Mouse (Mus musculus): Measurements from ENCODE around the gene Eif4ebp2. TPM values are rescaled to one million over a fixed set of nuclear protein-coding genes. Genes with fewer than 3 reads are reported as not detected.
"Not testable (repeated sequence)": the region's sequence is repeated elsewhere in the genome, so short reads cannot be mapped to it uniquely, and the experiment has no call there.

The Eif4ebp2 gene
- total RNA-seq, 2 experiments from 2014 or later, result 16.3 to 205 TPM

- ATAC-seq (replicated peaks; ENCODE audit: low FRiP score, low TSS enrichment, poor library complexity, severe bottlenecking), result no peak
These were observed 16.4 kb upstream of the Eif4ebp2 start for GRCm38 (mm10) chr10:61468900-61469299.

GRCm38 (mm10) chr10:61466873-61467272 lies 14.4 kb upstream of the Eif4ebp2 start:
- peak; percentile 44; the same call in 1 of the 2 replicates for ATAC-seq (replicated peaks; ENCODE audit: low FRiP score, low TSS enrichment, poor library complexity, severe bottlenecking)

GRCm38 (mm10) chr10:61466242-61466641 lies 13.8 kb upstream of the Eif4ebp2 start:
- 0 out of 2 replicates have a peak, but pooled peaks have one; percentile 11 for ATAC-seq (replicated peaks; ENCODE audit: low FRiP score, low TSS enrichment, poor library complexity, severe bottlenecking)

- peak; percentile 89 for ATAC-seq (replicated peaks; ENCODE audit: low FRiP score, low TSS enrichment, poor library complexity, severe bottlenecking)
These were observed 12.5 kb upstream of the Eif4ebp2 start for GRCm38 (mm10) chr10:61465009-61465408.

GRCm38 (mm10) chr10:61457182-61457581 lies 4.7 kb upstream of the Eif4ebp2 start:
- ATAC-seq (replicated peaks; ENCODE audit: low FRiP score, low TSS enrichment, poor library complexity, severe bottlenecking), result no peak

- not testable (repeated sequence) for ATAC-seq (replicated peaks; ENCODE audit: low FRiP score, low TSS enrichment, poor library complexity, severe bottlenecking)
These were observed 710 bp upstream of the Eif4ebp2 start for GRCm38 (mm10) chr10:61453171-61453570.

GRCm38 (mm10) chr10:61451931-61452617 lies 387 bp downstream of the Eif4ebp2 start:
- peak; percentile 30 for ATAC-seq (replicated peaks; ENCODE audit: low FRiP score, low TSS enrichment, poor library complexity, severe bottlenecking)

- ATAC-seq (replicated peaks; ENCODE audit: low FRiP score, low TSS enrichment, poor library complexity, severe bottlenecking), result peak; percentile 47
These were observed 964 bp downstream of the Eif4ebp2 start for GRCm38 (mm10) chr10:61451463-61451930.

- no peak for ATAC-seq (replicated peaks; ENCODE audit: low FRiP score, low TSS enrichment, poor library complexity, severe bottlenecking)
These were observed 3.6 kb downstream of the Eif4ebp2 start for GRCm38 (mm10) chr10:61448834-61449233.

- no peak for ATAC-seq (replicated peaks; ENCODE audit: low FRiP score, low TSS enrichment, poor library complexity, severe bottlenecking)
These were observed 4.7 kb downstream of the Eif4ebp2 start for GRCm38 (mm10) chr10:61447581-61448353.

GRCm38 (mm10) chr10:61445016-61445415 lies 7.4 kb downstream of the Eif4ebp2 start:
- ATAC-seq (replicated peaks; ENCODE audit: low FRiP score, low TSS enrichment, poor library complexity, severe bottlenecking), result no peak

- no peak for ATAC-seq (replicated peaks; ENCODE audit: low FRiP score, low TSS enrichment, poor library complexity, severe bottlenecking)
These were observed 8.6 kb downstream of the Eif4ebp2 start for GRCm38 (mm10) chr10:61443876-61444275.

- no peak for ATAC-seq (replicated peaks; ENCODE audit: low FRiP score, low TSS enrichment, poor library complexity, severe bottlenecking)
These were observed 9.0 kb downstream of the Eif4ebp2 start for GRCm38 (mm10) chr10:61443456-61443855.

GRCm38 (mm10) chr10:61440202-61440800 lies 12.2 kb downstream of the Eif4ebp2 start:
- ATAC-seq (replicated peaks; ENCODE audit: low FRiP score, low TSS enrichment, poor library complexity, severe bottlenecking), result no peak

GRCm38 (mm10) chr10:61431375-61431774 lies 21.1 kb downstream of the Eif4ebp2 start:
- ATAC-seq (replicated peaks; ENCODE audit: low FRiP score, low TSS enrichment, poor library complexity, severe bottlenecking), result no peak

- ATAC-seq (replicated peaks; ENCODE audit: low FRiP score, low TSS enrichment, poor library complexity, severe bottlenecking), result no peak
These were observed 23.4 kb downstream of the Eif4ebp2 start for GRCm38 (mm10) chr10:61429043-61429442.

- ATAC-seq (replicated peaks; ENCODE audit: low FRiP score, low TSS enrichment, poor library complexity, severe bottlenecking), result no peak
These were observed 24.0 kb downstream of the Eif4ebp2 start for GRCm38 (mm10) chr10:61428416-61428815.

- no peak for ATAC-seq (replicated peaks; ENCODE audit: low FRiP score, low TSS enrichment, poor library complexity, severe bottlenecking)
These were observed 24.5 kb downstream of the Eif4ebp2 start for GRCm38 (mm10) chr10:61427951-61428350.

- no peak for ATAC-seq (replicated peaks; ENCODE audit: low FRiP score, low TSS enrichment, poor library complexity, severe bottlenecking)
These were observed 26.2 kb downstream of the Eif4ebp2 start for GRCm38 (mm10) chr10:61426251-61426757.

GRCm38 (mm10) chr10:61425047-61425446 lies 27.4 kb downstream of the Eif4ebp2 start:
- no peak for ATAC-seq (replicated peaks; ENCODE audit: low FRiP score, low TSS enrichment, poor library complexity, severe bottlenecking)

Measured in megakaryocyte-erythroid progenitor cell, adult 5-6 weeks (primary cell).